Mouse (Mus musculus) midbrain, embryonic 16.5 days (tissue): Measurements from ENCODE around the gene AC124108.1. TPM values are rescaled to one million over a fixed set of nuclear protein-coding genes. Genes with fewer than 3 reads are reported as not detected.
"Not testable (repeated sequence)": the region's sequence is repeated elsewhere in the genome, so short reads cannot be mapped to it uniquely, and the experiment has no call there.

Experiments used
- ATAC-seq: fragments of 200-750 bp; cut with Nextera tagmentation; 2 replicates; pipeline ENCODE4 v1.8.0; 2017; ENCODE audit warnings: moderate TSS enrichment
- H3K27ac ChIP-seq: fragments of 300-500 bp; sonication (generic); 2 replicates; pipeline ENCODE4 v1.5.1; 2014; ENCODE audit warnings: mild to moderate bottlenecking, low read length, mixed read lengths
- H3K27me3 ChIP-seq: fragments of 300-500 bp; sonication (generic); 2 replicates; pipeline ENCODE4 v1.6.1; 2014; ENCODE audit warnings: low read depth, low read length, mixed read lengths; ENCODE audit not compliant: control insufficient read depth, insufficient read depth
- H3K36me3 ChIP-seq: fragments of 300-500 bp; sonication (generic); 2 replicates; pipeline ENCODE4 v1.6.1; 2014; ENCODE audit warnings: mild to moderate bottlenecking, low read length, moderate library complexity, mixed read lengths; ENCODE audit not compliant: control insufficient read depth, insufficient read depth
- H3K4me1 ChIP-seq: fragments of 300-500 bp; sonication (generic); 2 replicates; pipeline ENCODE4 v1.6.1; 2014; ENCODE audit warnings: mild to moderate bottlenecking, low read length, mixed read lengths; ENCODE audit not compliant: control insufficient read depth, insufficient read depth
- H3K4me2 ChIP-seq: fragments of 300-500 bp; sonication (generic); 2 replicates; pipeline ENCODE4 v1.6.1; 2014; ENCODE audit warnings: mild to moderate bottlenecking, low read length, mixed read lengths
- H3K4me3 ChIP-seq: fragments of 300-500 bp; sonication (generic); 2 replicates; pipeline ENCODE4 v1.5.1; 2014; ENCODE audit warnings: low read depth, mild to moderate bottlenecking, low read length, moderate library complexity, mixed read lengths
- H3K9ac ChIP-seq: fragments of 300-500 bp; sonication (generic); 2 replicates; pipeline ENCODE4 v1.6.1; 2014; ENCODE audit warnings: low read depth, low read length, mixed read lengths
- H3K9me3 ChIP-seq: fragments of 300-500 bp; sonication (generic); replicated peaks from 2 replicates; pipeline ENCODE4 v1.6.1; 2014; ENCODE audit warnings: mild to moderate bottlenecking, low read length, mixed read lengths; ENCODE audit not compliant: control insufficient read depth, poor library complexity, severe bottlenecking
- WGBS: fragments of 180-500 bp; shearing (Covaris S2); extraction: QIAGEN DNeasy Blood & Tissue Kit; methylation state at CpG from one replicate; pipeline ENCODE4 v1.1.7; 2014; 5-methylcytosine and 5-hydroxymethylcytosine counted together
- polyA plus RNA-seq: library from polyadenylated mRNA; unstranded; fragments of >200 nt; fragmentation: Nextera tagmentation; extraction: Ambion mirVana; gene quantifications from 2 replicates; pipeline ENCODE4 v1.2.1, GENCODE M21; 2015

AC124108.1 gene
- polyA plus RNA-seq, 1 experiment from 2014 or later, result 2.8 TPM

DNA sequence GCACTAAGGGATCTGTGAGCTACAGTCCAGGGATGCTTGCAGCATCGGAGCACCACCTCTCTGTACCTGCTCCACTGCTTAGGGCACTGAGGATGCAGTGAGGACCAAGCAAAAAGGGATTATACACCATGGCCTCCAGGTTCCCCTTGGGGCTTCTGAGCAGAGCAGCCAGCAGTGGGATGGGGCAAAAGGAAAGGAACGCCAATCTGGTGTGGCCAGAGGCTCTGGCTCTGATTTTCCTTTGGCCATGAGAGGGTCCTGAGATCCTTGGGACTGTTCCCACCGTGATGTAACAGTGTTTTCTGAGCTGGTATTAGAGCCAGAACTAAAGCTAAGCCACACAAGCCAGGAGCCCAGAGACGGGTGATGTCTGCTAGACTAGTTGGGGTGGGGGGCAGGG is 31.6 kb upstream of the AC124108.1 start:
- Histone ChIP-seq H3K4me1 (peaks cover 24% of the 10 kb centered on the region), H3K9ac (0 out of 2 replicates have a peak overlapping the region, but pooled peaks have one; percentile 17), H3K9me3 (no peaks in the 10 kb centered on the region), H3K4me3 (no peak overlapping the region), H3K36me3 (no peaks in the 10 kb centered on the region), H3K27ac (no peak overlapping the region), H3K4me2 (no peak overlapping the region), H3K27me3 (no peaks in the 10 kb centered on the region)
- ATAC-seq, result no peak
- WGBS, result 45% methylated on average over 4 of the region's 4 CpGs

DNA sequence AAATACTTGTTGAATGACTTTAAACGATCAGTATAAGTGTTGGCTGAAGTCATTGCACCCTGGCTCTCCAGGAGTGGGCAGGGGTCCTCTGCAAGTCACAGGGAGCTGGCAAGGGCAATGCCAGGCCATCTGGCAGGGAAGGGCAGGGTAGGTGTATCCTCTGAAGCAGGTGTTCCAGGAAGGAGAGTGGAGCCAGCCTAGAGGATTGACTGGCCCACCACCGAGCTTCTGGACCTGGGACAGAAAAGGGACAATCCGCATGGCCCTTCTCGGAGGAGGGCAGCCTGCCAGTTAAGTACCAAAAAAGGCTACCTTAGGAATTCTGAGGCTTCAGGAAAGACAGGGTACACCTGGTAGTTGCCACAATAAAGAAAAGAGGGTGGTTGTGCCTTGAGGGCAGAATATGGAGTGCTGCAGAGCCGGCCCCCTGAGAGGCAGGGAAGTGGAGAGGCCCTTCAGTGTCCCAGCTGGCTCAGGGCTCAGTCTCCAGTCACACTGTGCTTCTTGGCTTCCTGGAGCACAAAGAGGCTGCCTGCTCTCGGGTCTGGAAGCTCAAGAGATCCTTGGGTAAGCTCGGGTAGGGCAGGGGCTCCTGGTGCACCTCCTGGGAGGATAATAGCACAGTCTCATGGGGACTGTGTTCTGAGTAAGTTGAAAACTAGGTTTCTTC is 29.9 kb upstream of the AC124108.1 start:
- H3K9ac ChIP-seq, result no peak overlapping the region
- no peaks in the 10 kb centered on the region for H3K27me3 ChIP-seq
- H3K4me2 ChIP-seq, result no peak overlapping the region

DNA sequence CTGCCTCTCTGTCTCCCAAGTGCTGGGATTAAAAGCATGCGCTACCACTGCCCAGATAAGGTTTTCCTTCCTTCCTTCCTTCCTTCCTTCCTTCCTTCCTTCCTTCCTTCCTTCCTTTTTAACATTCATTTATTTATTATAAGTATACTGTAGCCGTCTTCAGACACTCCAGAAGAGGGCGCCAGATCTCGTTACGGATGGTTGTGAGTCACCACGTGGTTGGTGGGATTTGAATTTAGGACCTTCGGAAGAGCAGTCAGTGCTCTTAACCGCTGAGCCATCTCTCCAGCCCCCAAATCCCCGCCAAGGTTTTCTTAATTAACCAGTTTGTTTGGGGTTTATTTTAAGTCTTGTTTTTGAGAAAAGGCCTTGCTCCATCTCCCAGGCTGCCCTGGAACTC is 28.6 kb upstream of the AC124108.1 start:
- not testable (repeated sequence) for H3K9me3 ChIP-seq, H3K4me3 ChIP-seq, H3K27ac ChIP-seq, H3K36me3 ChIP-seq, H3K4me2 ChIP-seq, H3K27me3 ChIP-seq, ATAC-seq, H3K9ac ChIP-seq
- 53% methylated on average over 9 of the region's 9 CpGs for WGBS
- peaks cover 26% of the 10 kb centered on the region for H3K4me1 ChIP-seq

More for the DNA sequence above, 29.9 kb upstream of the AC124108.1 start:
- 62% methylated on average over 7 of the region's 7 CpGs for WGBS
- Histone ChIP-seq H3K4me3 (no peak overlapping the region), H3K4me1 (peaks cover 27% of the 10 kb centered on the region), H3K27ac (no peak overlapping the region), H3K9me3 (no peaks in the 10 kb centered on the region), H3K36me3 (no peaks in the 10 kb centered on the region)
- ATAC-seq, result no peak

DNA sequence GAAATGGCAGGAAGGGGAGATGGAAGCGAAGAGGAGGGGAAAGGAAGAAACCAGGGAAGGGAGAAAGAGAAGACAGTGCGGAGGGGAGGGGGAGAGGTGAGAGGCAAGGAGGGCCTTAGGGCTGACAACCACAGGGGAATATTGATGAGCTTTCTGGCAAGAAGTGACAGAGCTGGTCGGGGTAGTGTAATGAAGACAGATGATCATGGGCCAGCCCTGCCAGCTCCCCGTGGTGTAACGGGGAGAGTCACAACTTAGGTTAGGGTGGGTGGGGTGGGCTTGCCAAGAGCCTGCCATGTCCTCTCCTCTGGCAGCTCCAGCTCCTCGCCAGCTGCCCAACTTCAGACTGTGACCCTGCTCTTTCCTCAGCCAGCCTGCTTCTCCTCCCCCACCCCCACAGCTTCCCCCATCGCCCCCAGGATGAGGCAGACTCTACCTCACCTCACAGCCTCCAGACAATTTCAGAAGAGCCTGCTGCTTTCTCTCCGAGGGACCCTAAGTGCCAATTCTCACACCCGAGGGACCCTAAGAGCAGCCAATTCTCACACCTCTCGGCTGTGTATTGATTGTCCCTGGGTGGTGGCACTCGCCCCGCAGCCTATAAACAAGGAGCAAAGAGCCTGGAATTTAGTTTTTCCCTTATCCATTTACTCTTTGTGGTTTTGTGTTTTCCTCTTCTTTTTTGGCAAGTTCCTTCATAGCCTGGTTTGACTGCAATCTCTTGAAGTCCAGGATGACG is 26.3 kb upstream of the AC124108.1 start:
- H3K27me3 ChIP-seq, result no peaks in the 10 kb centered on the region
- WGBS, result 34% methylated on average over 13 of the region's 13 CpGs
- H3K27ac ChIP-seq, result no peak overlapping the region
- H3K4me1 ChIP-seq, result peaks cover 22% of the 10 kb centered on the region
- no peaks in the 10 kb centered on the region for H3K36me3 ChIP-seq
- no peaks in the 10 kb centered on the region for H3K9me3 ChIP-seq
- no peak overlapping the region for H3K4me2 ChIP-seq
- no peak overlapping the region for H3K9ac ChIP-seq
- ATAC-seq, result peak; percentile 16; the same call in 1 of the 2 replicates
- no peak overlapping the region for H3K4me3 ChIP-seq

DNA sequence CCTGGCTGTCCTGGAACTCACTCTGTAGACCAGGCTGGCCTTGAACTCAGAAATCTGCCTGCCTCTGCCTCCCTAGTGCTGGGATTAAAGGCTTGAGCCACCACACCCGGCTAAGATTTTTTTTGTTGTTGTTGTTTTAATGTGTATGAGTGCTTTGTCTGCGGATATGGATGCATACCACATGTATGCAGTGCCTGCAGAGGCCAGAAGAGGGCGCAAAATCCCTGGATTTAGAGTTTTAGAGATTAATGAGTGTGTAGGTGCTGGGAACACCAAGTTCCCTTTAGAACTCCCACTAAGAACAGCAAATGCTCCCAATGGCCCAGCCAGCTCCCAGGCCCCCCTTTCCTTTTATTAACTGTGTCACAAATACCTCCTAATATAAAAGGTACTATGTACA is 25.4 kb upstream of the AC124108.1 start:
- no peak overlapping the region for H3K4me3 ChIP-seq
- no peak overlapping the region for H3K27ac ChIP-seq
- no peak overlapping the region for H3K9ac ChIP-seq
- WGBS, result 73% methylated on average over 3 of the region's 3 CpGs
- no peaks in the 10 kb centered on the region for H3K9me3 ChIP-seq
- H3K36me3 ChIP-seq, result no peaks in the 10 kb centered on the region
- H3K4me2 ChIP-seq, result no peak overlapping the region
- H3K4me1 ChIP-seq, result peaks cover 17% of the 10 kb centered on the region
- ATAC-seq, result no peak
- no peaks in the 10 kb centered on the region for H3K27me3 ChIP-seq

DNA sequence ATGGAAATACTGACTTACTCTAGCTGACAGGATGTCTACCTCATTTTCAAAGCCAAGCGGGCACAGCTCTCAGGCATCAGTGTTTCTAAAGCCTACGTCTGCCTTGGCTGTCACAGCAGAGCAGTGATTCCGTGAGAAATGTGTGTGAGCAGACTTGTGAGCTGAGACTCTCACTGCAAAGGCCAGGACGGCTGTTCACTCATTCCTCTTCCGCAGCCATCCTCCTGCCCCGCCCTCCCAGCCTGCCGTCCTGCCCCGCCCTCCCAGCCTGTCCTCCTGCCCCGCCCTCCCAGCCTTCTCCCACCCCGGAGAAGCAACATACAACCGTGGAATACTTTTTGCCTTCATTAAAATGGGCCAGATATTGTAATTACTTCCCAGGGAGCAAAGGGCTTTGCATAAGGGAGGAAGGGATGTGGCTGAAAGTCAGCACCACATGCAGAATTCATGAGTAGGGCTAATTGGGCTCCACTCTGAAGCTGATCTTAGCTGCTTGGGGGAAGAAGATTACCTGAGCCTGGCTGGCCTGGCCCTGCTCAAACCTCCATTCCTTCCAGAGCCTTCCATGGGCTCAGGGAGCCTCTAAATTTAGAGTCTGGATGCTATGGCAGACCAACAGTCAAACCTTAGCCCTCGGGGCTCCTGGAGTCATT is 23.0 kb upstream of the AC124108.1 start:
- peaks cover 17% of the 10 kb centered on the region for H3K4me1 ChIP-seq
- no peaks in the 10 kb centered on the region for H3K27me3 ChIP-seq
- H3K4me3 ChIP-seq, result no peak overlapping the region
- WGBS, result 10% methylated on average over 12 of the region's 12 CpGs
- H3K36me3 ChIP-seq, result no peaks in the 10 kb centered on the region
- no peaks in the 10 kb centered on the region for H3K9me3 ChIP-seq
- peak overlapping the region; percentile 47 for H3K4me2 ChIP-seq
- peak overlapping the region; percentile 56 for H3K9ac ChIP-seq
- peak overlapping the region; percentile 79 for H3K27ac ChIP-seq
- peak; percentile 79 for ATAC-seq

DNA sequence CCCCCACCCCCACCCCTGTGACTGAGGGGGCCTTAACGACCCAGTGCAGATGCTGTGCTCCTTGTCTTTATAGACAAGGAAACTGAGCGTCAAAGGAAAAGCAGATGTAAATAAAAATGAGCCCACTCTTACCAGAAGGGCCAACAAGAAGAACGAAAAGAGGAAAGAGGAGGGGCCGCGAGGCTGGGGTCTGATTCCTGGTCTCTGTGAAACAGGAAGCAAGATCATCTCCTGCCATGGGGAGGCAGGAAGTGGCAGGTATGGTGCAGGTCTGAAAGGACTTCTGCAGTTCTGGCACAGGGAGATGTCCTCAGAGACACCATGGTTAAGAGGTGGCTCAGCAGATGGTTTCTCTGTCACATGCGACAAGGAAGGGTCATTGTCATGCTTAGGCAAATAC is 20.6 kb upstream of the AC124108.1 start:
- no peaks in the 10 kb centered on the region for H3K36me3 ChIP-seq
- H3K4me1 ChIP-seq, result peaks cover 13% of the 10 kb centered on the region
- no peak overlapping the region for H3K9ac ChIP-seq
- no peak overlapping the region for H3K4me3 ChIP-seq
- H3K27me3 ChIP-seq, result no peaks in the 10 kb centered on the region
- ATAC-seq, result no peak
- no peak overlapping the region for H3K4me2 ChIP-seq
- no peak overlapping the region for H3K27ac ChIP-seq
- 47% methylated on average over 6 of the region's 6 CpGs for WGBS
- no peaks in the 10 kb centered on the region for H3K9me3 ChIP-seq

DNA sequence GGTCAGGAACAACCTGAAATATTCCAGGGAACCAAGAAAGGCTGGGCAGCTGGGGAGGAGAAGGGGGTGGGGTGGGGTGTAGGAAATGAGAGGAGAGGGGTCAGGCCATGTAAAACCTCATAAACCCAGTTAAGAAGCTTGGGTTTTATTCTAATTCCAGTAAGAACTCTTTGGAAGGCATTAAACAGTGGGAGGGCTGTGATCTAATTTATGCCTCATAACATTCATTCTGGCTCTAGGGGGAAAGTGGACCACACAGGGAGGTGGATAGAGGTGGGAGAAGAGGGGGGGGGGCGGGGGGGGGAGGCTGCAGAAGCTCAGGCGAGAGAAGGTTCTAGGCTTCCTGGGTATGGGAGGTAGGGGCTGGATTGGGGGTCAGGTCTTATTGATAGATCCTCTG is 19.6 kb upstream of the AC124108.1 start:
- Histone ChIP-seq H3K27me3 (no peaks in the 10 kb centered on the region), H3K9me3 (no peaks in the 10 kb centered on the region), H3K27ac (no peak overlapping the region), H3K36me3 (no peaks in the 10 kb centered on the region), H3K4me2 (no peak overlapping the region), H3K9ac (no peak overlapping the region), H3K4me3 (no peak overlapping the region), H3K4me1 (peaks cover 13% of the 10 kb centered on the region)
- 29% methylated on average over 1 of the region's 2 CpGs for WGBS
- ATAC-seq, result no peak

DNA sequence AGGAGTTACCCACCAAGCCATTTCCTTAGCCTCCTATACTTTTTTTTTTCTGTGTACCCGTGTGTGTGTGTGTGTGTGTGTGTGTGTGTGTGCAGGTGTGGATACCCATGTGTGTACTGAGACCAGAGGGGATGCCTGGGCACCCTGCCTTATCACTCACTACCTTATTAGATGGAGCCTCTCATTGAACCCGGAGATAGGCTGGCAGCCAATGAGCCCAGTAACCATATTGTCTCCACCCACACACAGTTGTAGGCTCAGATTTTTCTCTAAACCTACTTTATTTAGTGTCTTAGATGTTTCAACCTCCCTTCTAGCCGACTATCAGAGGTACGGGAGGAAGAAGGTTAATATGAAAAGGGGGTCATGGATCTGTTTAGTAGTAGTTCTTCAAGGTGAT is 5.0 kb upstream of the AC124108.1 start:
- H3K27ac ChIP-seq, result no peak overlapping the region
- 89% methylated on average over 4 of the region's 4 CpGs for WGBS
- no peak overlapping the region for H3K9ac ChIP-seq
- no peak for ATAC-seq
- no peaks in the 10 kb centered on the region for H3K27me3 ChIP-seq
- H3K9me3 ChIP-seq, result no peaks in the 10 kb centered on the region
- H3K36me3 ChIP-seq, result no peaks in the 10 kb centered on the region
- peaks cover 10% of the 10 kb centered on the region for H3K4me1 ChIP-seq
- H3K4me3 ChIP-seq, result no peak overlapping the region
- no peak overlapping the region for H3K4me2 ChIP-seq
